Mouse (Mus musculus) cerebellum, adult 18-20 months (tissue): ENCODE measurements around the gene Vwa5b1.

Source experiments
- DNase-seq, 2 experiments: peaks; one replicate each; pipeline ENCODE4 v3.0.0; 2021

The Vwa5b1 gene

DNA sequence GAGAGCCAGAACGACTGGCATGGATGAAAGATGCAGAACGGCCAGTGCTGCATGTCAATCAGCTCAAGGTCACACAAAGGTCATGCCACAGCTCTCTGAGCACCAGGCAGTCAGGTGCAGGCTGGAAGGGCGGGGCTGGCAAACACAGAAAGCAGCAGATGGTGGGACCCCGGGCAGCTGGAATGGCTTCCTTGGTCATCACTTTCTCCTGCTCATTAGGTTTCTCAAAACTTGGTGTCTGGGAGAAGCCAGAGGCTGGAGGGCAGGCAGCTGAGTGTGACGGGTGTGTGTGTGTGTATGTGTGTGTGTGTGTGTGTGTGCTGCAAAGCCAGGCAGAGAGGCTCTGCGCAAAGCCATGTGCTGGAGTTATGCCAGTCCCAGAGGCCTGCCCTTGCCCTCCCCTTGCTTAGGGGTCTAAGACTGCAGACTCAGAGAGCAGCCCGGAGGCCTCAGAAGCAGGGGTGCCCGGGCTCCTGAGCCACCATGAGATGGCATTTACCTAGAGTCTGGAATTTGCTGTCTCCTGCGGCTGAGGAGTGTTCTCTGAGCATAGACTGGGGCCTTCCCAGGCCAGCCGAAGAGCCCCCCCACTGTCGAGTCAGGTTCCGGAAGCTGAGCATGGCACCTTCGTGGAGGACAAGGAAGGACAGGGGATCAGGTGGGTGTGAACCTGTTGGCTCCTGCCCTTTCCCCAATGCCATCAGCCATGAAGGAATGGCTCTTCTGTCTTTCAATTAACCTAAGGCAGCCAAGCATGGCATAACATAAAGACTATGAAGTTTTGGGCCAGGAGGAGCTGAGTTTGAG is 60.7 kb downstream of the Vwa5b1 start:
- DNase-seq, result no peak

DNA sequence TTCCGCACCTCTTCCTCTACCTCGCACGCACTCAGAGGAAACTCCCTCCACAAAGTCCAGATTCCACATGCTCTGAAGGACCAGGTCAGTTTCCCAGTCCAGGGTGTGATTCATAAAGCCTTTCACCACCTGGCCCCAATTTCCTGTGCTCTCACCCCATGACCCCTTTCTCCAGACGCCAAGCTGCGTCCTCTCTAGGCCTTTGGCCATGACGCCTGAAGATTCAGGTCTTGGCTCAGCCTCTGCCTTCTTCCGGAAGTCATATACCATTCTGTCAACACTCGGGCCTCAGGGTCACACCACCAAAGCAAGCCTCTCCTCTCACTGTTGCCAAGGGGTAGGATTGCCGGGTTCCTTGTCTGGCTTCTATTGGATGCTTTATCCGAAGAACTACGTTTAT is 65.8 kb downstream of the Vwa5b1 start:
- DNase-seq, result no peak

DNA sequence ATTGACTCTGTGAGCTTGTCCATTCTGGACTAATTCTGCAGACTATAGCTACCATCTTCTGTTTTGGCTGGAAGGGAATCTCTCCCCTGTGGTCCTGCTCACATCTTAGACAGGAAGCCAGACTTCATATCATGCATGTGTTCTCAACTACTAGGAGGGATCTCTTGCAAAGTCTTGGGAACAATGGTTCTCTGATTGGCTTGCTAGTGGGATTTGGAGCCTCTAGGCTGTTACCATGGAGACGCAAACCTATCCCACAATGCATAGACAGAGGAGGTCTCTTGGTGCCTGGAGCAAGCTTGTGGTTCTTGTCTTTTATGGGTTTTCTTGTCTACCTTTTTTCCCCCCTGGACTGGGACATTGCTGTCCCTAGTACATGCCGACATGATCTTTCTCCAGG is 67.4 kb downstream of the Vwa5b1 start:
- no peak for DNase-seq

DNA sequence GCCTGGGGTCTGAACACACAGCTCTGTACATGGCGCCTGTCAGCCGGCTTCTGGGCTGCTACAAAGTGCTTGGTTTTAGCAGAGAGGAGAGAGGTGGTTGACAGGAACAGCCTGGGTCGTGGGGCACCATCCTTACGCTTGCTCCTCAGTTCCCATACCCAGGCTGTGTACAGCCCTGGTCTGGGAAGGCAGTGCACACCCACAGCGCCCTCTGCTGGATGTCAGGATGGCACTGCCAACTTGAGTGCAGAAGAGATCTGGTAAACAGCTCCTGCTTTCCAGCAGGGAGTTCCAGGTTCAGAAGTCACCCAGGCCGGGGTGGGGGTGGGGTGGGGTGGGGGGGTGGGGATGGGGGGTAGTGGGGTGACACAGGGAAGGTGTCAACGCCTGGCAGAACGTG is 73.7 kb downstream of the Vwa5b1 start:
- DNase-seq, result peak; percentile 84 to 90

DNA sequence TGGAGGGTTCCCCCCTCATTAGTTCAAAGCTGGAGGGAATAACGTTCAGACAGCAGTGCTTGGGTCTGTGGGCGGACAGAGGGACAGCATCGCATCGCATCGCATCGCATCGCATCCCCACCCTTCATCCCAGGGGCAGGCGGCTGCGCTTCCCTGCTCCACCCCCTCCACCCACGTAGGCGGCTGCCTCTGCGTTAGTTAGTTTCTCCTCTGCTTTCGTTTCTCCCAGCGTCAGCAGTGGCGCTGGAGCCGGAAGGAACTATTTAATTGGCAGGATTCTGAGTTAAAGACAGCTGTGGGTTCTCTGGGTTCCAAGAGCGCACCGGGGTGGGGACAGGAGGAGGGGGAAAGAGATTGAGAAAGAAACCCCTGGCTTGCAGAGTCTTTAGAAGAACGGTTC is 80.2 kb downstream of the Vwa5b1 start:
- DNase-seq, result no peak

DNA sequence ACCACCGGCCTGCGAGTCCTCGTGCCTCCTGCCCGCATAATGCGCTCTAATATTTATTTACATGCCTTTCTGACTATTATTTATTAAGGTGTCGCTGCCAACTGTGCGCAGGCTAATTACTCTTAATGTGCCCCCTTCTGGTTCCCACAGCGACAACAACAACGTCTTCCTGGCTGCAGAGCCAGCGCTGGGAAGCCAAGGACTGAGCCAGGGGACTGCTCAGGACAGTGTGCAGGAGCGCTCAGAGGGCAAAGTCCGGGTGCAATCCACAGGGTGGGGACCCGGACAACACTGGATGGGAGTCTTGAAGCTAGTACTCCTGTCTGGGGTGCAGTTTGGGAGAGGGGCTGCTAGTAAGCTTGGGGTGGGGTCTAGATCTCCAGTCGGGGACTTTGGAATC is 80.8 kb downstream of the Vwa5b1 start:
- DNase-seq, result peak in 1 of 2 experiments; percentile 7

DNA sequence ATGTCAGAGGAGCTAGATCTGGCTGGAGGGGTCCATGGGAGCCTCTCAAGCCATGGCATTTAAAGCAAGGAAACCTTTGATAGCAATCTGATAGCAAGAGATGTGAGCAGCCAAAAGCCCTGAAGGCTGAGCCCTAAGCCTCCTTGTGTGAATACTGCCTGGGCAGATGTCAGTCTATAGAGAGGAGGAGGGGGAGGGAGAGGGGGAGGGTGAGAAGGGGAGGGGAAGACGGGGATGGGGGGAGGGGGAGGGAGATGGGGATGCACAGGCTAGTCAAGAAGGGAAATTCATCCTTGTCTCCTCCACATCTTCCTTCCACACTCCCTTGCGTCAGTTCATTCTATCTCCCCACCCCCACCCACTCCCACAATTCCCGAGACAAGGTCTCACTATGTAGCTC is 81.4 kb downstream of the Vwa5b1 start:
- no peak for DNase-seq

DNA sequence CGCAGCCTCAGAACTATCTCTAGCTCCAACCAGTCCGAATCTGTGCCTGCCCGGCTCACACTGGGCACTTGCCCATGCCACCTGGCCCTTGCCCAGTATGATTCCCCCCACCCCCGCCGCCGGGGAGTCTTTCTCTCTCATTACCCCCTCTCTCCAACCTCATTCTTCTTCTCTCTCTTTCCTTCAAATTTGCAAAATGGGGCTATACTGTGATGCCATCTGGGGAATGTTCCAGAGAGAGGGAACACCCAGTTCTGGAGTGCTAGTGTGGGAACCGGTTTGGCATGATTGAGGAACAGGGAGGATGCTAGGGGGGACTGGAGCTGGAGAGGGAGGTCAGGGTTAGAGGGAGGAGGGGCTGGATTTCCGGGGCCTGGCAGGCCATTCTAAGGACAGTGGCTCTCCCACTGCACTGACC is 82.2 kb downstream of the Vwa5b1 start:
- DNase-seq, result peak in 1 of 2 experiments; percentile 13

DNA sequence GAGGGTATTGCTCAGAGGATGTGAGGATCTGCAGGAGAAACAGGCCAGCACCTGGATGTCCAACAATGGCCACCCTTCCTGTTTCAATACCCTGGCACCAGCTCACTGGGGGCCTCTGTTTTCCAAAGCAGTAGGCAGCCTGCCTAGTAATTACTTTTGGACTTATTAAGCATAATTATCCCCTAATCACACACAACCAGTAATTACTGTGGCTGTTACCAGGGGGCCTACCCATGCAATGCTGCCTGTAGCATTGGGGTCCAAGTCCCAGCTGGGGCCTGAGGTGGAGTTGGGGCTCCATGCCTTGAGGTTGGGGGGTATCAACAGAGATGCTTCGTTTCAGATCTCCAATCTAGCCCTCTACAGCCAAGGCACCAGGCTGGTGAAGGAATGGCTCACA is 82.6 kb downstream of the Vwa5b1 start:
- DNase-seq, result no peak

DNA sequence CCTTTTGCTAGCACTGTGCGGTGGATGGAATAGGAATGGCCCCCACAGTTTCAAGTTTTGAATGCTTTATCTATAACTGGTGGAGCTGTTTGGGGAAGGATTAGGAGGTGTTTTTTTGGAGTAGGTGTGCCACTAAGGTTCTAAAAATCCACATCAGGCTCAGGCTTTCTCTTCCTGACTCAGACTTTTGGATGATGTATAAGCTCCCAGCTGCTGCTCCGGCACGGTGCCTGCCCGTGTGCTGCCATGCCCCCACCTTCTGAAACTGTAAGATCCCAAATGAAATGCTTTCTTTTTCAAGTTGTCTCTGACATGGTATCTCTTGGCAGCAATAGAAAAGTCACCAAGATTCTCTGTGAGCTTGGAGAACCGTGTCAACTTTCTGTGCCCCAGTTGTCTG is 84.1 kb downstream of the Vwa5b1 start:
- DNase-seq, result no peak

DNA sequence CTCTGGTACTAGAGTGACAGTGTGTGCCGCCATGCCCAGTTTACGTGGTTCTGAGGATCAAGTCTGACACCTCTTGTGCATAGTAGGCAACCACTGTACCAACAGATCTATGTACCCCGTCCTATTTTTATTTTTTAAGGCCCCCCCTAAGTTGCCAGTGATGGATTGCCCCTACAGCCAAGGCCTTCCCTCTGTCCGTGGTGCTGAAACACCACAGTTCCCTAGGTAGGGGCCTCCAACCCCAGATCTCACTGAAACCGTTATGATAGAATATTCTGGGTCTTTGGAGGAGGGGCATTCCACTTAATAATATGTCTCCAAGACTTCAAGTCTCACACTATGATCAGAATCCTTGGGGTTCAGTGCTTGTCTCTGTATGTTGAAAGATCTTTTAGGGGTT is 85.1 kb downstream of the Vwa5b1 start:
- no peak for DNase-seq

DNA sequence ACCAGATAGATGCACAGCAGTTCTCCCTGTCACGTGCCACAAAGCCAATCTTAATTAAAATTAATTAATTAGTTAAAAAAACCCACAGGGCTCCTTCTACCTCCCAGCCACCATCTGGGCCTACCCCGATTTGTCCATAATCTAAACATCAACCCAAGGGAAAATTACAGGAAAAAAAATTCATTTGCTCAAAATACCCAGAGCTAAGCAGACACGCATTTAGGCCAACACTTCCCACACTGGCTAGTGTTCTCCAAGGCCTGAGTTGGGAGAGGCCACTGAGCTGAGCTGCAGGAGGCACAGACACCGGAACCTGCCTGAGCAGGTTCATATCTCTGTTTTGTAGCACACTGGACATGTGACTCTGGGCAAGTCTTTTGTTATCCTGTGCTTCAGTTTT is 86.7 kb downstream of the Vwa5b1 start:
- DNase-seq, result no peak

DNA sequence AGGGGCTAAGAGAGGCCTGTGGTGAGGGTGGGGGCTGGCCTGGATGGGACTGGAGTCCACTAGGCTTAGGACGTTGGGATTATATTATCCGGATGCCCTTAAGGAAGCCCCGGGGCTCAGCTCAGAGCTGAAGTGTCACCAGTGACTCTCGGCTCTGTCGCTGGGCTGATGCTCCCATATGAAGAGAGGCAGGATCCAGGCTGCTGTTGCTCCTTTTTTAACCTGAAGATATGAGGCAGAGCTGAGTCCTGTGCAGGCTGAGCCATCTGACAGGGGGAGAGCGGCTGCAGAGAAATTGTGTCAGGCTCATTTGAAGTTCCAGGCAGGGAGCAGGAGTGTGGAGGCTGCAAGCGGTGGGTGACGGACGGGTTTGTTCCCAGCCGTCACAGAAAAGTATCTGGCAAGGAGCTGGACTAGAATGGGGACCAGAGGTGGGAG is 87.5 kb downstream of the Vwa5b1 start:
- DNase-seq, result no peak

DNA sequence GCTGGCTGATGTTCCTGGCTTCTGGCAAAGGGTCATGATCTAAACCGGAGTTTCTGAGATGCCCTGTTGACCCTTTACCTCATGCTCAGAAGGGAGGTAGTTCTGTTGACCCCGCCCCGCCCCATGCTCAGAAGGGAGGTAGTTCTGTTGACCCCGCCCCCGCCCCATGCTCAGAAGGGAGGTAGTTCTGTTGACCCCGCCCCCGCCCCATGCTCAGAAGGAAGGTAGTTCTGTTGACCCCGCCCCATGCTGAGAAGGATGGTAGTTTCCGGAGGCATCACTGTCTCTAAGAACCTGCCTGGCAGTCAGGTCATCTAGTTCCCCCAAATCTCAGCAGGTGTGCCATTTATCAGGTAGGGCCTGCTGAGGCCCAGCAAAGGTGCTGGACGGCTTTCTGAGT is 88.1 kb downstream of the Vwa5b1 start:
- no peak for DNase-seq

DNA sequence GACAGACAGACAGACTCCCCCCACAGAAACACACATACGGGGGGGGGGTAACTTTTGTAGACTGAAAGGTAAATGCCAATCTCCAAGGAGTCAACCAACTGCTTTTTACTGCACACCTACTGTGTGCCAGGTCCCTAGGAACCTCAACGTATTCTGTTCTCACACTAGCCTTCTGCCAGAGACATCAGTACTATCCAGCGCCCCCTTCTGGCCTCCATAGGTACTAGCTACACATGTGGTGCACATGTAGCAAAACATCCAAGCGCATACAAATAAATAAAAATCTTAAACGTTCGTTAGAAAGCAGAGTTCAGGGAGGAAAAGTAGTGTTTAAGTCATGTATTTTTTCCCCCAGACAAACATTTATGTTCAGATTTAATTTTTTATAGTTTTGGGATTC is 88.6 kb downstream of the Vwa5b1 start:
- DNase-seq, result peak in 1 of 2 experiments; percentile 15

DNA sequence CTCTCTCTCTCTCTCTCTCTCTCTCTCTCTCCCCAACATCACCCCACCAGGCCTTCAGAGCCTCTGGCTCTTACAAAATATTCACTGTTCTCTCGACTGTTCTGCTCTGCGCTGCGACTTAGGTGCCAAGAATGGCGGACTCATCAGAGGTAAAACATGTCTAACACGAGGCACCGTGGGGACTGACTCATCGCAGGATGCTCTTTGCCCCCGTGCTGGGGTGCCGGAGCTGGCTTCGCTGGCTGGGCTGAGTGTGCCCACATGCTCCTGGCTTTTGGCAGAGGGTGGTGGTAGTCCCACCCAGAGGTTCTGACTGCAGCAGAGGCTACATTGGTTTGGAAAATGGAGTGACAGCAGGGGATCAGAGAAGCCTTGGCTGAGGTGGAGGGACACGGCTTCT is 89.4 kb downstream of the Vwa5b1 start:
- no peak for DNase-seq

DNA sequence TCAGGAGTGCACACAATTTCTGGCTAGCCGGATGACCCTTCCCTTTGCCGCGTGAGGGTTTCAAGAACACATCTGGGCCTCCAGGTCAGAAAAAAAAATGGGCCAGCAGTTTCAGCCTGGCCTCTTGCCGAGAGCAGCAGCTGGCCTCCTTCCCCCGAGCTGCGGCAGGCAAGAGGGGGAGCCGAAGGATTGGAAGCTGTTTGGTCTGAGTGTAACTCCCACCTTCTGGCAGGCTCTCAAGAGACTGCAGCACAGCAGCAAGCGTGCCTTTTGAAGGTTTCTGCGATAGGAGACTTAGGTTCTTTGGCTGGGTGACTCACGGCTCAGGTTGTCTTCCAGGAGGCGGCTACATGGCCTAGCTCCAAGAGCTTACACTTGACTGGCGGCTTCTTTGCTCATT is 92.5 kb downstream of the Vwa5b1 start:
- DNase-seq, result no peak

DNA sequence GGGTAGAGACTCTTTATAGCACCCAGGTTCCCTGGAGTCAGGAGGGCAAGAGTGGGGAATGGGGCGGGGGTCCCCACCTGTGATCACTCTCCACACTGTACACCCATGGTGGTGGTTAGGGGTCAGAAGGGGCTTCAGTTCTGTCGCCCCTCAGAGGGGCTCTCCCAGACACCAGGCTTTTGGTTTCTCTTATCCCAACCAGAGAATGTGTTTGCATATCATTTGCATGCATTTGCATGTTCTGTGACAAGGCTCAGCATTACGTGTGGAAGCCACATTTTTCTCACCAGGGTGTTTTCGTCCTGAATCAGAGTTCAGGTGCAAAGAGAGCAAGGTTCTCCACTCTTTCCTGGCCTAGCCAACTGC is 97.6 kb downstream of the Vwa5b1 start:
- no peak for DNase-seq

DNA sequence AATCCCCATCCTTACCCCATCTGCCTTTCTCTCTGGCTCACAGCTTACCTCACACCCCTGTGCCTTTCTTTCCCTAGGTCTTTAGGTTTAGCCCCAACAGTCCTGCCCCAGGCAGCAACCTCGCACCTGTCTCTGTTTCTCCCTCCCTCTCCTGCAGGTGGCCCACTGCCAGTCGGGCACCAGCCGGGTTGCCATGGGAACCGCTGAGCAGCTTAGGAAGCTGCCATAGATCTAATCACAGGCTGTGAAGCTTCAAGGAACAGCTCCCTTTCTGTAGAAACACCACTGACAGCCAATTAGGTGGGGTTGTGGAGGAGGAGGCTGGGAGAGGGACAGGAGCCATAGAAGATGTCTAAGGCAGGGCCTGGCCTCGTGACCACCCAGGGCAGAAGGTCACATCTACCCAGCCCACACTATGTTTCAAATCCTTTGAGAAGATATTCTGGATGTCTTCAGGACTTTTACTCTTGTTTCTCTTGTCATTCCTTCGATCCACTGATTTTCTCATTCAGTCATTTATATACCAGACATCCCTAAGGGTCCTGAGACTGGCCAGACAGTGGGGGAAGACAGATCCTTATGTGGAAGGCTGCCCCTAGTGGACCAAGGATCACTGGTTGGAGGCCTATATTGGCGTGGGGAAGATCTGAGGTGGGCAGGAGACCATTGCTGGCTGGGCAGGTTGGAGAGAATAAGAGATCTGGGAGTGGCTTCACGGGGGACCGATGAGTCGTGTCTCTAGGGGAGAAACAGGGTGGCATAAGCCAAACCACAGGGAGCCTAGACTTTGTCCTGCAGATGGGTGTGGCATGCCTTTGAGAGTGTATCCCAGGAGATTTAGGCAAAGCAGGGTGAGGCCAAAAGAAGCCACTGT is 98.2 kb downstream of the Vwa5b1 start:
- DNase-seq, result peak; percentile 70 to 73

DNA sequence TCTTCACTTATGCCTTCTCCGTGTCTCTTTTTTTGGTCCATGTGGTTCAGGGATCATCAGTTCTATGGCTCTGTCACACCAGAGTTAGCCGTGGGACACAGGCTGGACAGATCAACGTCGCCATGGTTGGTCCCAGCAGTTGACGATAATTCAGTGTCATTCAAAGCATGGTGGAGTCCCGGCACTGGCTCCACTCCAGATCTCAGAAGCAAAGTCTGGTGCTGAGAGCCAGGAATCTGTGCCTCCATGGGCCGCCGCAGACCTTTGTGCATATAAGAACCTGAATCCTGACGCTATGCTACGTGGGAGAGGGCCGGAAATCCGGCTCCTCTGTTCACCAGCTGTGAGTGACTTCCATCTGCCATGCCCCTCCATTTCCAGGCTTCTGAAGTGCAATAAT is 100.1 kb downstream of the Vwa5b1 start:
- DNase-seq, result no peak

DNA sequence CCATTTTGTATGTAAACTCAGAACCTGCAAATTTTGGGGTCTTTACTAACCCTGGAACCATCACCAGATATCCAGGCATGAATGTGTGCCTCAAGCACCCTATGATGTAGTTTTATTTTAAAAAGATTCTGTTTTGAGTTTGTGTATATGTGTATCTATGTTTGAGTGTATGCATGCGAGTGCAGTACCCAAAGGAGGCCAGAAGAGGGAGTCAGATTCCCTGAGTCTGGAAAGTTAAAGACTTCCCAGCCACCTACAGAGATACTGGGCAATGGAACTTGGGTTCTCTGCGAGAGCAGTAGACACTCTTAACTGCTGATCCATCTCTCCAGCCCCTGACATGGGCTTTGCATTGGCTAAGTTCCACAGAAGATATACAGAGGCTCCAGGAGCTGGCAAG is 101.8 kb downstream of the Vwa5b1 start:
- no peak for DNase-seq

DNA sequence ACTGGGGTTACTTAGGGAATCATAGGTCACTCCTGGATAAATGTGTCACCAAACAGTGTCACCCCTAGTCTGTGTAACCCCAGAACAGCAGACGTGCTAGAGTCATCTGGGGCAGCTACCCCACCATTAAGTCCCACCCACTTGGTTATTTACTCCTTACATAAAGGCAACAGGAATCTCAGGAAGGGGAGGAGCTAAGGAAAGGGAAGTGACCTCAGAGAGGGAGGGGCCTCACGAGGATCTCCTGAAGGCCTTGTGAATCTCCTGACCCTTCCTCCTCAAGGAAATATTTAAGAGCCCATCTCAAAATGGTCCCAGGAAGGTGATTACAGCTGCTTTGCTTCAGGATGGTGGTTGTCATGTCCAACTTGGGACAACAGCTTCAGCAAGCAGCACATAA is 103.9 kb downstream of the Vwa5b1 start:
- no peak for DNase-seq

DNA sequence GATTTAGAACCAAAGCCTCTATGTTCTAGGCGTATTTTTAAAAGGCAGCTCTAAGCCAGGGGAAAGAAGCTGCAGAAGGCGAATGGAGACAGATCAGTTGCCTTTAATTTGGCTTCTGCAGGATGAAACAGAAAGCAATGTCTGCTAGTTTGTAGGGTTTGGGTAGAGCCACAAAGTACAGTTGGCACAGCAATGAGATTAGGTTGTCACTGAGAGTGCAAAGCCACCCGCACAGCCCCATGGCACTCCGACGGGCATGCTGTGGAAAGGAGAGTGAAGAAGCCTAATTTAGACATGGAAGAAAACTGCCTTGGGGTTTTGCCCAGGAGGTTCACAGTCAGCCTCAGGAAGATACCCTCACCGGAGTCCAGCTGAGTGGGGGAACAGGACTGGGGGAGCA is 105.7 kb downstream of the Vwa5b1 start:
- no peak for DNase-seq

DNA sequence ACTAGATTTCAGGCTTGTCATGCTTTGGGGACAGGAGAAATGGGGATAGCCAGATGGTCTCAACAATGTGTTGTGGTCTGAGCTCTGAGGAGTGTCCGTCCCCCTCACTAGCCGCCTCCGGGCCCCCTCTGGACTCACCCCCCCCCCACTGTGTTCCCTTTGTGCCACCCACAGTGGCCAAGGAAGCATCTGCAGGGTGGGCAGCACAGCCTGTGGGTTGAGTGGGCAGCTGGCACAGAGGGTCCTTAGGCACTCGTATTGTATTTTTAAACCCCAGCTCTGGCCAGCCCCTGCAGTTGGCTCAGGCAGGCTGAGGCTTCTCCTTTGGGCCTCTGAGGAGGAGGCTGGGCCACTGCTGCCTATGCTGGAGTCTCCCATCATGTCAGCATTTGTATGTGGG is 110.0 kb downstream of the Vwa5b1 start:
- no peak for DNase-seq
